Mouse (Mus musculus): ENCODE results near the gene Olfr1132. TPM values are rescaled to one million over a fixed set of nuclear protein-coding genes. Genes with fewer than 3 reads are reported as not detected.
"Not testable (repeated sequence)": the region's sequence is repeated elsewhere in the genome, so short reads cannot be mapped to it uniquely, and the experiment has no call there.

The Olfr1132 gene
- not detected in 2 replicates for polyA plus RNA-seq (2012; rRNA removed)
- polyA plus RNA-seq (2014; fragmentation: Nextera tagmentation; extraction: Ambion mirVana): not detected in 2 replicates

DNA sequence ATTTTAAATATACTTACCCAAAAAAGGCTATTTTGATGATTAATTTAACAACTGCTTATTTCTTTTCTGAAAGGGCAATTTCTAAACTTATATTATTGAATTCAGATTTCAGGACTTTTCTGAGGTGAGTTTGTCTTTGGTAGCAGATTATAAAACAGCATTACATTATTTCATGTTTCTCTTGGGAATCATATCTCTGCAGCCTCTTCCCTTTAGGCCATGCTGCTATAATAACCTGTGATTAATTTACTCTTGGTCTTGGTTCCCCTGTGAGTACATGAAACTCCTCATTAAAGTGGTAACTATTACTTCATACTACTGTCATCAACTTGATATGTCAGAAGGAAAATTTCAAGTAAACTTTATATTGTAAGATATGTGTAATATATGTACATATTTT is at the start of gene Olfr1132:
Gene Olfr1132 (minus strand): TSS at position 101 of the 400 bp plus-strand sequence.
- H3K27me3 ChIP-seq (ENCODE audit: control insufficient read depth, insufficient read depth, low read length): no peaks in the 10 kb centered on the region
- H3K9ac ChIP-seq (ENCODE audit: low read depth, low read length, severe bottlenecking): no peak within 1 kb of the TSS
- H3K4me2 ChIP-seq (replicated peaks; ENCODE audit: low read depth, low read length, severe bottlenecking): no peak within 1 kb of the TSS
- no peaks in the 10 kb centered on the region for H3K4me1 ChIP-seq (ENCODE audit: control insufficient read depth, insufficient read depth, low read length)
- no peak for DNase-seq (ENCODE audit: low spot score)
- ATAC-seq (ENCODE audit: low FRiP score, low read depth): no peak
- no peak within 1 kb of the TSS for H3K4me3 ChIP-seq (replicated peaks; ENCODE audit: low read length)
- TF ChIP-seq POLR2A (IDR thresholded peaks at IDR 0.05; ENCODE audit: borderline replicate concordance, extremely low read depth, insufficient read depth, insufficient read length): no peak
- H3K27ac ChIP-seq (replicated peaks; ENCODE audit: low read depth, low read length): no peak within 1 kb of the TSS
- no peaks in the 10 kb centered on the region for H3K9me3 ChIP-seq (ENCODE audit: control insufficient read depth, low read length)
- H3K36me3 ChIP-seq (ENCODE audit: control insufficient read depth, insufficient read depth, low read length): no peaks in the 10 kb centered on the region

DNA sequence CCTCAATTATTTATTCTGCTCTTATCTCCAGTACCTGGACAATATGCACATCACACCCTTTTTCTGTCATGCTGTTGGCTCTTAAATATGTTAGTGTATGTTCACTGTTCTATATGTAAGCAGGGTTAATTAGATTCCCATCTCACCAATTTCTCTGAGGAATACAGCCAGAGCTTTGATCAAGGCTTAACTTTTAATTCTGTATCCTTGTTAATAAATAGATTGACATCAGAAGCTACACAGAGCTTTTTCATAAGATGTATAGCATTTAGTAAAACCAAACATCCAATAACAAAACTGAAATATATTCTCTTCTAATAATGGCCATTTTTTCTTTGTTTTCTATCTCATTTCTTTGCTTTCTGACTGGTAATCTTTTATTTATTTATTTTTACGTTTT is 36.2 kb upstream of the Olfr1132 start, which contains the start of gene Olfr1135:
Gene Olfr1135 (minus strand): TSS at position 101 of the 400 bp plus-strand sequence.
- Histone ChIP-seq H3K36me3 (ENCODE audit: control insufficient read depth, insufficient read depth, low read length) (no peaks in the 10 kb centered on the region), H3K27me3 (ENCODE audit: control insufficient read depth, insufficient read depth, low read length) (no peaks in the 10 kb centered on the region), H3K4me1 (ENCODE audit: control insufficient read depth, insufficient read depth, low read length) (no peaks in the 10 kb centered on the region), H3K9me3 (ENCODE audit: control insufficient read depth, low read length) (no peaks in the 10 kb centered on the region), H3K4me2 (replicated peaks; ENCODE audit: low read depth, low read length, severe bottlenecking) (no peak within 1 kb of the TSS), H3K9ac (ENCODE audit: low read depth, low read length, severe bottlenecking) (no peak within 1 kb of the TSS), H3K27ac (replicated peaks; ENCODE audit: low read depth, low read length) (no peak within 1 kb of the TSS), H3K4me3 (replicated peaks; ENCODE audit: low read length) (no peak within 1 kb of the TSS)
- DNase-seq (ENCODE audit: low spot score) (no peak), ATAC-seq (ENCODE audit: low FRiP score, low read depth) (no peak)
- WGBS: 12% methylated on average over 1 of the region's 1 CpGs
- TF ChIP-seq POLR2A (IDR thresholded peaks at IDR 0.05; ENCODE audit: borderline replicate concordance, extremely low read depth, insufficient read depth, insufficient read length): no peak

DNA sequence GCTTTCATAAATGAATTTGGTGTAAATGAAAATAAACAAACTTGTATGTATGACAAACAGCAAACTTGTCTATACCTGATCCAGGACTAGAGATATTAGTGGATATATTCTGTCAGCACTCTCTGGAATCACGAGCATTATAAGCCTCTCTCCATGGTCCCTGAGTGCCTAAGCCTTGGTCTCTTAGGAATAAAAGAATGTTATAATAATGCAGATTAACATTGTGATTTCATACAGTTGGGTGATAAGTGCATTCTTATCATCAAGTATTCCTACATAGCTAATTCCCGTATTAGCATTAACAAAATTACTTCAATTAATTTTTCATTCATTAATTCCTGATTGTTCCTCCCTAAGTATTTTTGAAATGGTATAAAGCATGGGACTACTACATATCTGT is 21.0 kb upstream of the Olfr1132 start, which contains the start of gene Olfr1134:
Gene Olfr1134 (minus strand): TSS at position 101 of the 400 bp plus-strand sequence.
- Histone ChIP-seq H3K27me3 (ENCODE audit: control insufficient read depth, insufficient read depth, low read length) (no peaks in the 10 kb centered on the region), H3K4me3 (replicated peaks; ENCODE audit: low read length) (no peak within 1 kb of the TSS), H3K4me2 (replicated peaks; ENCODE audit: low read depth, low read length, severe bottlenecking) (no peak within 1 kb of the TSS), H3K9ac (ENCODE audit: low read depth, low read length, severe bottlenecking) (no peak within 1 kb of the TSS), H3K36me3 (ENCODE audit: control insufficient read depth, insufficient read depth, low read length) (no peaks in the 10 kb centered on the region), H3K4me1 (ENCODE audit: control insufficient read depth, insufficient read depth, low read length) (no peaks in the 10 kb centered on the region), H3K9me3 (ENCODE audit: control insufficient read depth, low read length) (no peaks in the 10 kb centered on the region), H3K27ac (replicated peaks; ENCODE audit: low read depth, low read length) (no peak within 1 kb of the TSS)
- ATAC-seq (ENCODE audit: low FRiP score, low read depth): no peak
- no peak for DNase-seq (ENCODE audit: low spot score)
- TF ChIP-seq POLR2A (IDR thresholded peaks at IDR 0.05; ENCODE audit: borderline replicate concordance, extremely low read depth, insufficient read depth, insufficient read length): no peak
- WGBS: 77% methylated on average over 2 of the region's 2 CpGs

GRCm38 (mm10) chr2:87647274-87647673 is 9.9 kb upstream of the Olfr1132 start, which contains the start of gene Olfr1133:
Gene Olfr1133, minus strand, starts transcription at chr2:87647374.
- DNase-seq (ENCODE audit: low spot score) (no peak), ATAC-seq (ENCODE audit: low FRiP score, low read depth) (no peak)
- Histone ChIP-seq H3K27me3 (ENCODE audit: control insufficient read depth, insufficient read depth, low read length) (no peaks in the 10 kb centered on the region), H3K4me3 (replicated peaks; ENCODE audit: low read length) (no peak within 1 kb of the TSS), H3K36me3 (ENCODE audit: control insufficient read depth, insufficient read depth, low read length) (no peaks in the 10 kb centered on the region), H3K4me2 (replicated peaks; ENCODE audit: low read depth, low read length, severe bottlenecking) (no peak within 1 kb of the TSS), H3K9me3 (ENCODE audit: control insufficient read depth, low read length) (no peaks in the 10 kb centered on the region), H3K4me1 (ENCODE audit: control insufficient read depth, insufficient read depth, low read length) (no peaks in the 10 kb centered on the region), H3K9ac (ENCODE audit: low read depth, low read length, severe bottlenecking) (no peak within 1 kb of the TSS), H3K27ac (replicated peaks; ENCODE audit: low read depth, low read length) (no peak within 1 kb of the TSS)
- no peak for TF ChIP-seq POLR2A (IDR thresholded peaks at IDR 0.05; ENCODE audit: borderline replicate concordance, extremely low read depth, insufficient read depth, insufficient read length)

DNA sequence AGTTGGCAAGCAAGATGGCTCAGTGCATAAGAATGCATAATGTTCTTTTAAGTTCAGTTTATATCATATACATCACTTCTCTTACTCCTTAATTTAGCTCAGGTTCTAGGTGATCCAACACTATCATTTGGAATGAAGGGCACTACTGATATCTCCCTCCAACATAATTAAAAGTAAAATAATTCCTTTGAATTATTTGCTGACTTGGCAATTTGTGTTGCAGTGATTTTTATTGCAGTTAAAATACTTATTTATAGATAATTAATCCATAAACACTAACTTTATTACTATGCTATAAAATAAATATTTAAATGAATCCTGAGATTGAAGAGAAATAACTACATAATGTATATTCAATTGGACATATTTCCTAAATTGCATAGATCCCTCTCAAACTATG is 5.1 kb upstream of the Olfr1132 start:
- Histone ChIP-seq H3K27ac (replicated peaks; ENCODE audit: low read depth, low read length) (no peak overlapping the region), H3K4me1 (ENCODE audit: control insufficient read depth, insufficient read depth, low read length) (no peaks in the 10 kb centered on the region), H3K9ac (ENCODE audit: low read depth, low read length, severe bottlenecking) (no peak overlapping the region), H3K9me3 (ENCODE audit: control insufficient read depth, low read length) (no peaks in the 10 kb centered on the region), H3K36me3 (ENCODE audit: control insufficient read depth, insufficient read depth, low read length) (no peaks in the 10 kb centered on the region), H3K27me3 (ENCODE audit: control insufficient read depth, insufficient read depth, low read length) (no peaks in the 10 kb centered on the region), H3K4me3 (replicated peaks; ENCODE audit: low read length) (no peak overlapping the region), H3K4me2 (replicated peaks; ENCODE audit: low read depth, low read length, severe bottlenecking) (no peak overlapping the region)
- ATAC-seq (ENCODE audit: low FRiP score, low read depth): no peak
- DNase-seq (ENCODE audit: low spot score): no peak
- no peak for TF ChIP-seq POLR2A (IDR thresholded peaks at IDR 0.05; ENCODE audit: borderline replicate concordance, extremely low read depth, insufficient read depth, insufficient read length)

- Histone ChIP-seq H3K27me3 (ENCODE audit: control insufficient read depth, insufficient read depth, low read length) (no peaks in the 10 kb centered on the region), H3K36me3 (ENCODE audit: control insufficient read depth, insufficient read depth, low read length) (no peaks in the 10 kb centered on the region), H3K4me1 (ENCODE audit: control insufficient read depth, insufficient read depth, low read length) (no peaks in the 10 kb centered on the region), H3K4me3 (replicated peaks; ENCODE audit: low read length) (no peak within 1 kb of the TSS), H3K9ac (ENCODE audit: low read depth, low read length, severe bottlenecking) (no peak within 1 kb of the TSS), H3K4me2 (replicated peaks; ENCODE audit: low read depth, low read length, severe bottlenecking) (no peak within 1 kb of the TSS), H3K27ac (replicated peaks; ENCODE audit: low read depth, low read length) (no peak within 1 kb of the TSS), H3K9me3 (ENCODE audit: control insufficient read depth, low read length) (no peaks in the 10 kb centered on the region)
- ATAC-seq (ENCODE audit: low FRiP score, low read depth) (no peak), DNase-seq (ENCODE audit: low spot score) (no peak)
- no peak for TF ChIP-seq POLR2A (IDR thresholded peaks at IDR 0.05; ENCODE audit: borderline replicate concordance, extremely low read depth, insufficient read depth, insufficient read length)
- 80% methylated on average over 3 of the region's 3 CpGs for WGBS
Observed at GRCm38 (mm10) chr2:87626804-87627203, 10.5 kb downstream of the Olfr1132 start, which contains the start of gene Olfr1131. Gene Olfr1131, plus strand, starts transcription at chr2:87627104.

GRCm38 (mm10) chr2:87605912-87606311 is 31.4 kb downstream of the Olfr1132 start, which contains the start of gene Olfr1130:
Gene Olfr1130, plus strand, starts transcription at chr2:87606212.
- ATAC-seq (ENCODE audit: low FRiP score, low read depth): not testable (repeated sequence)

More at GRCm38 (mm10) chr2:87605912-87606311, 31.4 kb downstream of the Olfr1132 start, which contains the start of gene Olfr1130:
- H3K27me3 ChIP-seq (ENCODE audit: control insufficient read depth, insufficient read depth, low read length); H3K4me3 ChIP-seq (replicated peaks; ENCODE audit: low read length); H3K27ac ChIP-seq (replicated peaks; ENCODE audit: low read depth, low read length); H3K4me1 ChIP-seq (ENCODE audit: control insufficient read depth, insufficient read depth, low read length); DNase-seq (ENCODE audit: low spot score); H3K4me2 ChIP-seq (replicated peaks; ENCODE audit: low read depth, low read length, severe bottlenecking); H3K9ac ChIP-seq (ENCODE audit: low read depth, low read length, severe bottlenecking); H3K36me3 ChIP-seq (ENCODE audit: control insufficient read depth, insufficient read depth, low read length); H3K9me3 ChIP-seq (ENCODE audit: control insufficient read depth, low read length): not testable (repeated sequence)
